Mouse (Mus musculus): Measurements from ENCODE around the gene Vmn1r37. TPM values are rescaled to one million over a fixed set of nuclear protein-coding genes. Genes with fewer than 3 reads are reported as not detected.
"Not testable (repeated sequence)": the region's sequence is repeated elsewhere in the genome, so short reads cannot be mapped to it uniquely, and the experiment has no call there.

The Vmn1r37 gene
- polyA plus RNA-seq (2012; rRNA removed), result 0.12 TPM in 1 of 2 replicates, not detected in the other

DNA sequence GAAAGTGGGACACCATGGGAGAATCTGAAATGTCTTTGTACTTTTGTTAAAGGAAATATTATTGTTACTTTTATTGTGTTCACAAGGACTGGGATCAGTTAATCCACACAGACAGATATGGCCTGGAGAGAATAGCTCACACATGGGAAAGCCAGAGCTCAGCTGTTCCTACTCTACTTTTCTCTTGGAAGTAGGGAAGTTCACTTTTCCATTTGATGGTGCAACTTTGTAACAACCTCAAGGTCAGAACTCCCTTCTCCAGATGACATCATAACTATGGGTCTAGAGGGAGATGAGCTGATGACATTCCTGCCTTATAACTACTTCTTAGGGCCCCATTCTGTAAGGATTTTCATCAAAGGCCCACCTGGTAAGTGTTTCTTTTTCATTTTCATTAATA is at the start of gene Vmn1r37:
Gene Vmn1r37 (plus strand): TSS at position 301 of the 400 bp plus-strand sequence.
- H3K4me3 ChIP-seq (ENCODE audit: control insufficient read depth, low read depth, low read length); H3K36me3 ChIP-seq (ENCODE audit: control insufficient read depth, insufficient read depth, low read length); H3K27ac ChIP-seq (ENCODE audit: control insufficient read depth, insufficient read depth, low read depth, low read length); H3K27me3 ChIP-seq (ENCODE audit: control insufficient read depth, insufficient read depth, low read length); H3K4me1 ChIP-seq (ENCODE audit: control insufficient read depth, insufficient read depth, low read length): not testable (repeated sequence)

DNA sequence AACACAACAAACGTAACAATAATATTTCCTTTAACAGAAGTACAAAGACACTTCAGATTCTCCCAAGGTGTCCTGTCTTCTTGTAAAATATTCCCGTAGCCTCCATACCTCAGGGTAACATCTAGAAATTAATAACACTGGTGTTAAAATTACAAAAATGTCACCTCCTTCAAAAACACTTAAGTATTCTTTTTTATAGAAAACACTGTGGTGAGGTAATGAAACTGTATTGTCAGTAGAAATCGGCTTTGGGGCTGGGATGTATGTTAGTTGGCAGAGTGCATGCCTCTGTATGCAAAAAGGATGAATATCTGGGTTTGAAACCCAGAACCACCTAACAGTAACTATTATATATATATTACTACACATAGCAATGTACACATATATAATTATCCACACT is 43.4 kb upstream of the Vmn1r37 start, which contains the start of gene Vmn1r35:
Gene Vmn1r35 (minus strand): TSS at position 101 of the 400 bp plus-strand sequence.
- Histone ChIP-seq H3K27ac (ENCODE audit: control insufficient read depth, insufficient read depth, low read depth, low read length) (no peak within 1 kb of the TSS), H3K36me3 (ENCODE audit: control insufficient read depth, insufficient read depth, low read length) (no peaks in the 10 kb centered on the region), H3K4me3 (ENCODE audit: control insufficient read depth, low read depth, low read length) (no peak within 1 kb of the TSS), H3K27me3 (ENCODE audit: control insufficient read depth, insufficient read depth, low read length) (no peaks in the 10 kb centered on the region), H3K4me1 (ENCODE audit: control insufficient read depth, insufficient read depth, low read length) (no peaks in the 10 kb centered on the region)
- TF ChIP-seq POLR2A (IDR thresholded peaks at IDR 0.05; ENCODE audit: control insufficient read depth, low read depth, low read length), result no peak
- no peak for TF ChIP-seq CTCF (IDR thresholded peaks at IDR 0.05; ENCODE audit: control insufficient read depth, insufficient read depth, insufficient replicate concordance, low read depth, low read length)

DNA sequence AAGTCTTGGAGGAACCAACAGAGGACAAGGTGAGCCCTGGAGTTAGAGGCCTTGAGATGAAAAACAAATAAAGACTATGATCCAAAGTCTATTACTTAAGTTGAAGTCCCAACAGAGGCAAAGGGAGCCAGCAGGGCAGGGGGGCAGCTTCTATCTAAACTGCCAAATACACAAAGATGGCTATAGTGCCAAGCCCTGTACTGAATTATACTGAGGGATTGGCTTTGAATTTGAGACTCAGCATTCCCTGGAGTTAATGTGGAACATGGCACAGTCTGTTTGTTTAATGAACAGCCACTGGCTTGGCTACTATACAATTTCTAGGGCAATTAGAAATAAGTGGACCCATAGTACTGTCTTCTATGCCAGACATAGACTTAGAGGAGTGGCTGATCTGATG is 20.3 kb upstream of the Vmn1r37 start:
- Histone ChIP-seq H3K4me1 (ENCODE audit: control insufficient read depth, insufficient read depth, low read length) (no peaks in the 10 kb centered on the region), H3K36me3 (ENCODE audit: control insufficient read depth, insufficient read depth, low read length) (no peaks in the 10 kb centered on the region), H3K27me3 (ENCODE audit: control insufficient read depth, insufficient read depth, low read length) (no peaks in the 10 kb centered on the region), H3K27ac (ENCODE audit: control insufficient read depth, insufficient read depth, low read depth, low read length) (no peak overlapping the region), H3K4me3 (ENCODE audit: control insufficient read depth, low read depth, low read length) (no peak overlapping the region)
- TF ChIP-seq POLR2A (IDR thresholded peaks at IDR 0.05; ENCODE audit: control insufficient read depth, low read depth, low read length) (no peak), CTCF (IDR thresholded peaks at IDR 0.05; ENCODE audit: control insufficient read depth, insufficient read depth, insufficient replicate concordance, low read depth, low read length) (no peak)

GRCm38 (mm10) chr6:66713854-66714253 is 15.3 kb upstream of the Vmn1r37 start:
- Histone ChIP-seq H3K27ac (ENCODE audit: control insufficient read depth, insufficient read depth, low read depth, low read length) (no peak overlapping the region), H3K4me3 (ENCODE audit: control insufficient read depth, low read depth, low read length) (no peak overlapping the region), H3K36me3 (ENCODE audit: control insufficient read depth, insufficient read depth, low read length) (no peaks in the 10 kb centered on the region), H3K4me1 (ENCODE audit: control insufficient read depth, insufficient read depth, low read length) (no peaks in the 10 kb centered on the region), H3K27me3 (ENCODE audit: control insufficient read depth, insufficient read depth, low read length) (no peaks in the 10 kb centered on the region)
- TF ChIP-seq POLR2A (IDR thresholded peaks at IDR 0.05; ENCODE audit: control insufficient read depth, low read depth, low read length) (no peak), CTCF (IDR thresholded peaks at IDR 0.05; ENCODE audit: control insufficient read depth, insufficient read depth, insufficient replicate concordance, low read depth, low read length) (no peak)

DNA sequence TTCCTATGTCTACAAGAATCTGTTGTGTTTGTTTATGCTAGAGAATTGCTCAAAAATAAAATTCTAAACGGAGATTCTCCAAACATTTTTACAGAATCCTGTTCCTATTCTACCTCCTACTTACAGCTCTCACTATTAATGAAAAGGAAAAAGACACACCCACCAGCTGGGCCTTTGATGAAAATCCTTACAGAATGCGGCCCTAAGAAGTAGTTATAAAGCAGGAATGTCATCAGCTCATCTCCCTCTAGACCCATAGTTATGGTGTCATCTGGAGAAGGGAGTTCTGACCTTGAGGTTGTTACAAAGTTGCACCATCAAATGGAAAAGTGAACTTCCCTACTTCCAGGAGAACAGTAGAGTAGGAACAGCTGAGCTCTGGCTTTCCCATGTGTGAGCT is 10.1 kb upstream of the Vmn1r37 start, which contains the start of gene Vmn1r36:
Gene Vmn1r36 (minus strand): TSS at position 101 of the 400 bp plus-strand sequence.
- not testable (repeated sequence) for H3K4me1 ChIP-seq (ENCODE audit: control insufficient read depth, insufficient read depth, low read length); H3K36me3 ChIP-seq (ENCODE audit: control insufficient read depth, insufficient read depth, low read length); H3K4me3 ChIP-seq (ENCODE audit: control insufficient read depth, low read depth, low read length); H3K27me3 ChIP-seq (ENCODE audit: control insufficient read depth, insufficient read depth, low read length); H3K27ac ChIP-seq (ENCODE audit: control insufficient read depth, insufficient read depth, low read depth, low read length)

DNA sequence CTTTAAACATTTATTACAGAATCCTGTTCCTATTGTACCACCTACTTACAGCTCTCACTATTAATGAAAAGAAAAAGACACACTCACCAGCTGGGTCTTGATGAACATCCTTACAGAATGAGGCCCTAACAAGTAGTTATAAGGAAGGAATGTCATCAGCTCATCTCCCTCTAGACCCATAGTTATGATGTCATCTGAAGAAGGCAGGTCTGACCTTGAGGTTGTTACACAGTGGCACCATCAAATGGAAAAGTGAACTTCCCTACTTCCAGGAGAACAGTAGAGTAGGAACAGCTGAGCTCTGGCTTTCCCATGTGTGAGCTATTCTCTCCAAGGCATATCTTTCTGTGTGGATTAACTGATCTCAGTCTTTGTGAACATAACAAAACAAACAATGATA is 53.3 kb downstream of the Vmn1r37 start, which contains the start of gene Vmn1r38:
Gene Vmn1r38 (minus strand): TSS at position 101 of the 400 bp plus-strand sequence.
- not testable (repeated sequence) for H3K4me1 ChIP-seq (ENCODE audit: control insufficient read depth, insufficient read depth, low read length); H3K27ac ChIP-seq (ENCODE audit: control insufficient read depth, insufficient read depth, low read depth, low read length); H3K4me3 ChIP-seq (ENCODE audit: control insufficient read depth, low read depth, low read length); H3K36me3 ChIP-seq (ENCODE audit: control insufficient read depth, insufficient read depth, low read length); H3K27me3 ChIP-seq (ENCODE audit: control insufficient read depth, insufficient read depth, low read length)

Other genes with a start within 250 kb of the Vmn1r37 start
- gene Mad2l1, start 194.0 kb upstream of the Vmn1r37 start, polyA plus RNA-seq (2012; rRNA removed), result 5.6 and 12.9 TPM in 2 replicates
- gene Vmn1r32, start 169.3 kb upstream of the Vmn1r37 start, polyA plus RNA-seq (2012; rRNA removed), result not detected in 2 replicates
- gene Vmn1r33, start 111.1 kb upstream of the Vmn1r37 start, polyA plus RNA-seq (2012; rRNA removed), result not detected in 2 replicates
- not detected in 2 replicates for gene Vmn1r34, start 85.5 kb upstream of the Vmn1r37 start, polyA plus RNA-seq (2012; rRNA removed)
- gene Vmn1r35, start 43.5 kb upstream of the Vmn1r37 start, polyA plus RNA-seq (2012; rRNA removed), result not detected in 2 replicates
- not detected in 2 replicates for gene Vmn1r36, start 10.2 kb upstream of the Vmn1r37 start, polyA plus RNA-seq (2012; rRNA removed)
- not detected in 2 replicates for gene Vmn1r38, start 53.2 kb downstream of the Vmn1r37 start, polyA plus RNA-seq (2012; rRNA removed)
- gene Vmn1r39, start 81.2 kb downstream of the Vmn1r37 start, polyA plus RNA-seq (2012; rRNA removed), result not detected in 2 replicates
- 12.2 and 13.6 TPM in 2 replicates for gene Gng12, start 167.0 kb downstream of the Vmn1r37 start, polyA plus RNA-seq (2012; rRNA removed)